Mouse (Mus musculus) MEL (cell line): ENCODE data around the gene Cabp4. TPM values are rescaled to one million over a fixed set of nuclear protein-coding genes. Genes with fewer than 3 reads are reported as not detected.

Experiments
- DNase-seq: peaks from one replicate; pipeline ENCODE4 v3.0.0; 2011; ENCODE audit warnings: low read depth, low spot score
- H3K27ac ChIP-seq: 2 replicates; pipeline ENCODE4 v1.5.1; 2012; ENCODE audit warnings: low read depth, mild to moderate bottlenecking, control low read depth, low read length, moderate library complexity; ENCODE audit not compliant: control insufficient read depth
- H3K27me3 ChIP-seq, 2 experiments: fragments of 150-350 bp in 1 of 2; sonication (generic) in 1 of 2; 2 replicates each; pipeline ENCODE4 v1.6.1; 2012; ENCODE audit warnings: low read length in 2 of 2, mild to moderate bottlenecking in 2 of 2, improper control_type of control experiment in 1 of 2, moderate library complexity in 1 of 2; ENCODE audit not compliant: insufficient read depth in 2 of 2, control insufficient read depth in 1 of 2
- H3K36me3 ChIP-seq, 2 experiments: 2 replicates each; pipeline ENCODE4 v1.6.1; 2012 to 2014; ENCODE audit warnings: low read length in 2 of 2, improper control_type of control experiment in 1 of 2, inconsistent platforms in 1 of 2, mild to moderate bottlenecking in 1 of 2; ENCODE audit not compliant: insufficient read depth in 2 of 2, control insufficient read depth in 1 of 2
- H3K4me1 ChIP-seq, 2 experiments: fragments of 150-350 bp in 1 of 2; sonication (generic) in 1 of 2; 2 replicates each; pipeline ENCODE4 v1.6.1; 2012; ENCODE audit warnings: low read length in 2 of 2, improper control_type of control experiment in 1 of 2, mild to moderate bottlenecking in 1 of 2; ENCODE audit not compliant: insufficient read depth in 2 of 2, control insufficient read depth in 1 of 2
- H3K4me3 ChIP-seq, 2 experiments: fragments of 150-350 bp in 1 of 2; sonication (generic) in 1 of 2; 2 replicates each; pipeline ENCODE4 v1.5.1; 2012; ENCODE audit warnings: low read depth in 2 of 2, low read length in 2 of 2, mild to moderate bottlenecking in 2 of 2, moderate library complexity in 2 of 2, control low read depth in 1 of 2, improper control_type of control experiment in 1 of 2; ENCODE audit not compliant: control insufficient read depth in 1 of 2, insufficient read depth in 1 of 2
- H3K79me2 ChIP-seq: 2 replicates; pipeline ENCODE4 v1.6.1; 2012; ENCODE audit warnings: mild to moderate bottlenecking, low read length, moderate library complexity; ENCODE audit not compliant: control insufficient read depth, poor library complexity, insufficient read depth
- H3K9ac ChIP-seq: 2 replicates; pipeline ENCODE4 v1.6.1; 2012; ENCODE audit warnings: low read depth, mild to moderate bottlenecking, control low read depth, low read length, moderate library complexity; ENCODE audit not compliant: control insufficient read depth, poor library complexity, severe bottlenecking
- H3K9me3 ChIP-seq: fragments of 150-350 bp; sonication (generic); replicated peaks from 2 replicates; pipeline ENCODE4 v1.6.1; 2012; ENCODE audit warnings: mild to moderate bottlenecking, low read length, improper control_type of control experiment, moderate library complexity; ENCODE audit not compliant: insufficient read depth
- CHD1 ChIP-seq: IDR thresholded peaks from 2 replicates; pipeline ENCODE4 v1.6.1; 2012; ENCODE audit warnings: low read depth, mild to moderate bottlenecking, inconsistent platforms, low read length, improper control_type of control experiment
- ELF1 ChIP-seq: IDR thresholded peaks from 2 replicates; pipeline ENCODE4 v1.6.1; 2014; ENCODE audit warnings: low read depth, mild to moderate bottlenecking, inconsistent platforms, low read length, improper control_type of control experiment, moderate library complexity
- EP300 ChIP-seq, 2 experiments: IDR thresholded peaks; 2 replicates each; pipeline ENCODE4 v1.6.1; 2011; ENCODE audit warnings: improper control_type of control experiment in 2 of 2, low read length in 2 of 2, low read depth in 1 of 2, mild to moderate bottlenecking in 1 of 2
- ETS1 ChIP-seq: IDR thresholded peaks from 2 replicates; pipeline ENCODE4 v1.6.1; 2012; ENCODE audit warnings: low read depth, mild to moderate bottlenecking, inconsistent platforms, low read length, improper control_type of control experiment, moderate library complexity
- GATA1 ChIP-seq: IDR thresholded peaks from 2 replicates; pipeline ENCODE4 v1.6.1; 2011; ENCODE audit warnings: low read depth, low read length, improper control_type of control experiment
- HCFC1 ChIP-seq: IDR thresholded peaks from 2 replicates; pipeline ENCODE4 v1.6.1; 2012; ENCODE audit warnings: low read depth, mild to moderate bottlenecking, inconsistent platforms, low read length, improper control_type of control experiment, moderate library complexity
- JUND ChIP-seq: IDR thresholded peaks from 2 replicates; pipeline ENCODE4 v1.6.1; 2011; ENCODE audit warnings: low read depth, mild to moderate bottlenecking, improper control_type of control experiment, low read length
- KAT2A ChIP-seq: conservative IDR thresholded peaks from 2 replicates; pipeline ENCODE4 v1.6.1; 2012; ENCODE audit warnings: low read depth, low read length, improper control_type of control experiment, inconsistent platforms
- MAX ChIP-seq: IDR thresholded peaks from 2 replicates; pipeline ENCODE4 v1.6.1; 2011; ENCODE audit warnings: low read length, improper control_type of control experiment
- MAZ ChIP-seq: IDR thresholded peaks from 2 replicates; pipeline ENCODE4 v1.6.1; 2012; ENCODE audit warnings: low read depth, mild to moderate bottlenecking, inconsistent platforms, low read length, improper control_type of control experiment
- MEF2A ChIP-seq: IDR thresholded peaks from 2 replicates; pipeline ENCODE4 v1.6.1; 2014; ENCODE audit warnings: low read depth, mild to moderate bottlenecking, inconsistent platforms, low read length, improper control_type of control experiment; ENCODE audit not compliant: poor library complexity, insufficient replicate concordance, severe bottlenecking; ENCODE audit errors: extremely low read depth
- MXI1 ChIP-seq: IDR thresholded peaks from 2 replicates; pipeline ENCODE4 v1.6.1; 2011; ENCODE audit warnings: mild to moderate bottlenecking, low read depth, low read length, improper control_type of control experiment
- MYC ChIP-seq: IDR thresholded peaks from 2 replicates; pipeline ENCODE4 v1.6.1; 2011; ENCODE audit warnings: low read depth, mild to moderate bottlenecking, low read length, improper control_type of control experiment, moderate library complexity
- NRF1 ChIP-seq: IDR thresholded peaks from 2 replicates; pipeline ENCODE4 v1.6.1; 2014; ENCODE audit warnings: low read depth, mild to moderate bottlenecking, inconsistent platforms, low read length, improper control_type of control experiment, moderate library complexity; ENCODE audit not compliant: poor library complexity, insufficient read depth, severe bottlenecking
- POLR2A ChIP-seq, 2 experiments: IDR thresholded peaks; 2 replicates each; pipeline ENCODE4 v1.6.1; 2011 to 2012; ENCODE audit warnings: low read length in 2 of 2, mild to moderate bottlenecking in 2 of 2, control low read depth in 1 of 2, improper control_type of control experiment in 1 of 2, low read depth in 1 of 2, moderate library complexity in 1 of 2; ENCODE audit not compliant: control insufficient read depth in 1 of 2, insufficient read depth in 1 of 2, poor library complexity in 1 of 2
- POLR2AphosphoS2 ChIP-seq: IDR thresholded peaks from 2 replicates; pipeline ENCODE4 v1.6.1; 2011; ENCODE audit warnings: low read length, improper control_type of control experiment
- POLR2AphosphoS5 ChIP-seq: IDR thresholded peaks from 2 replicates; pipeline ENCODE4 v1.6.1; 2012; ENCODE audit warnings: low read depth, borderline replicate concordance, mild to moderate bottlenecking, inconsistent platforms, low read length, moderate library complexity, mixed read lengths
- RCOR1 ChIP-seq: IDR thresholded peaks from 2 replicates; pipeline ENCODE4 v1.6.1; 2012; ENCODE audit warnings: low read depth, mild to moderate bottlenecking, inconsistent platforms, low read length, improper control_type of control experiment
- SMC3 ChIP-seq: IDR thresholded peaks from 2 replicates; pipeline ENCODE4 v1.6.1; 2011; ENCODE audit warnings: low read depth, low read length, improper control_type of control experiment
- TAL1 ChIP-seq: IDR thresholded peaks from 2 replicates; pipeline ENCODE4 v1.6.1; 2012; ENCODE audit warnings: mild to moderate bottlenecking, inconsistent platforms, low read length, moderate library complexity, mixed read lengths
- TCF12 ChIP-seq: IDR thresholded peaks from 2 replicates; pipeline ENCODE4 v1.6.1; 2014; ENCODE audit warnings: low read depth, mild to moderate bottlenecking, inconsistent platforms, low read length, improper control_type of control experiment, moderate library complexity
- ZC3H11A ChIP-seq: IDR thresholded peaks from 2 replicates; pipeline ENCODE4 v1.6.1; 2012; ENCODE audit warnings: low read depth, mild to moderate bottlenecking, inconsistent platforms, low read length, improper control_type of control experiment
- ZNF384 ChIP-seq: IDR thresholded peaks from 2 replicates; pipeline ENCODE4 v1.6.1; 2012; ENCODE audit warnings: low read depth, mild to moderate bottlenecking, inconsistent platforms, low read length, improper control_type of control experiment
- polyA plus RNA-seq, 2 experiments: library from polyadenylated mRNA; stranded (reverse) in 1 of 2; unstranded in 1 of 2; fragments of >175 nt in 1 of 2; fragments of >200 nt in 1 of 2; gene quantifications; 2 replicates each; pipeline versions ENCODE4 v1.2.1 to v1.2.4; 2012; ENCODE audit warnings: low replicate concordance in 2 of 2, low read depth in 1 of 2; ENCODE audit not compliant: insufficient read length in 2 of 2, insufficient read depth in 1 of 2, missing spikeins in 1 of 2
- total RNA-seq: library from RNA; depleted of rRNA; stranded (reverse); fragments of 300-350 nt; gene quantifications from 2 replicates; pipeline ENCODE4 v1.2.3, GENCODE M21; 2012

Gene Cabp4
- total and polyA plus RNA-seq, 3 experiments, result 0.08 to 0.24 TPM; not detected in 1

GRCm38 (mm10) chr19:4119716-4120487 lies 23.9 kb downstream of the Cabp4 start:
- Histone ChIP-seq H3K9me3 (no peaks in the 10 kb centered on the region), H3K27me3 (no peaks in the 10 kb centered on the region), H3K4me3 (no peak overlapping the region), H3K36me3 (peaks cover under 1 to 34% of the 10 kb centered on the region in 2 experiments; a peak in 2 of 4 replicates), H3K27ac (no peak overlapping the region), H3K79me2 (peaks cover 2% of the 10 kb centered on the region; the same call in 1 of the 2 replicates), H3K4me1 (peaks cover 25% of the 10 kb centered on the region in 2 experiments), H3K9ac (no peak overlapping the region)
- no peak for DNase-seq
- TF ChIP-seq ZC3H11A, result no peak
- no peak for TF ChIP-seq NRF1
- 0 out of 2 replicates have a peak, but pooled peaks have one; percentile 15 for TF ChIP-seq RCOR1
- no peak for TF ChIP-seq POLR2AphosphoS2
- TF ChIP-seq GATA1, result 0 out of 2 replicates have a peak, but pooled peaks have one; percentile 16
- no peak for TF ChIP-seq POLR2AphosphoS5
- TF ChIP-seq ELF1, result no peak
- TF ChIP-seq MEF2A, result no peak

DNA sequence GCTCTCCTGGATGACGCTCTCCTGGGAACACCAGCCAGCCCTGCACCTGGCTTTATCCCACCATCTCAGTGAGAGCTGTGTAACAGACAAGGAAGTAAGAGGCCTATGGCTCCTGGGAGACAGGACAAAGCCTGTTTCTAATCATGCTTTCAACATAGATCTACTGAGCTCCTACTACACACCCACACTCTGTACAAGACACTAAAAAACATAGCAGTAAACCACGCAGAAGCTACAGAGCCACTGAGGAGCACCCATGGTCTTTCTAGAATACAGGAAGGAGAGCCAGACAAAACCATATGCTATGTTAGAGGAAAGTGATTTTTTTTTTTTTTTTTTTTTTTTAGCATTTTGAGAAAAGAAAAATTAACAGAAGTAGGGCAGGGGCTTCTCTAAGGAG lies 25.5 kb downstream of the Cabp4 start:
- TF ChIP-seq HCFC1 (no peak), ZC3H11A (no peak), ZNF384 (0 out of 2 replicates have a peak, but pooled peaks have one; percentile 21)
- Histone ChIP-seq H3K79me2 (peaks cover 4% of the 10 kb centered on the region), H3K27ac (no peak overlapping the region), H3K9ac (no peak overlapping the region), H3K4me3 (no peak overlapping the region), H3K36me3 (peaks cover 2 to 31% of the 10 kb centered on the region in 2 experiments; a peak in 3 of 4 replicates), H3K4me1 (peaks cover 21 to 28% of the 10 kb centered on the region in 2 experiments), H3K27me3 (no peaks in the 10 kb centered on the region), H3K9me3 (no peaks in the 10 kb centered on the region)
- DNase-seq, result no peak

DNA sequence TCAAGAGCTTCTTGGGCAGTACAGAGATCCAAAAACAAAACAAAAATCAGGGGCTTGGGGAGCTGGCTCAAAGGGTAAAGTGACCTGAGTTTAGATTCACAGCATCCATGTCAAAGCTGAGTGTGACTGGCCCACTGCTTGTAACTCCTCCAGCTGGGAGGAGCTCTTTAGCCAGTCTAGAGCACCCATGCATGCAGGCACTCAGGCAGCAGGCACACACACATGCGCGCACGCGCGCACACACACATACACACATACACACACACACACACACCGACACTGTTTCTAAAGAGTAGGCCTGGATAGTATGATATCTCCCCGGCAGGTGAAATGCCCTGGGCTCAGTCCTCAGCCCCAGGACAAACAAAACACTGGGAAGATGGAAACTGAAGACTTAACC lies 26.8 kb downstream of the Cabp4 start:
- Histone ChIP-seq H3K9ac (no peak overlapping the region), H3K27ac (no peak overlapping the region), H3K79me2 (peaks cover 4% of the 10 kb centered on the region), H3K4me3 (no peak overlapping the region), H3K27me3 (no peaks in the 10 kb centered on the region), H3K4me1 (peaks cover 21 to 36% of the 10 kb centered on the region in 2 experiments), H3K36me3 (peaks cover 2 to 31% of the 10 kb centered on the region in 2 experiments; a peak in 3 of 4 replicates), H3K9me3 (no peaks in the 10 kb centered on the region)
- no peak for DNase-seq
- no peak for TF ChIP-seq CHD1
- TF ChIP-seq POLR2AphosphoS2, result no peak
- no peak for TF ChIP-seq JUND
- no peak for TF ChIP-seq ETS1
- no peak for TF ChIP-seq KAT2A
- no peak for TF ChIP-seq POLR2A (IDR thresholded peaks at IDR 0.05; ENCODE audit: control insufficient read depth in 1 of 2, insufficient read depth in 1 of 2, low read depth in 1 of 2, low read length in 2 of 2, poor library complexity in 1 of 2)
- TF ChIP-seq HCFC1, result no peak
- no peak for TF ChIP-seq ZNF384
- TF ChIP-seq ZC3H11A, result no peak
- no peak for TF ChIP-seq SMC3
- TF ChIP-seq MXI1, result no peak
- no peak for TF ChIP-seq MYC
- no peak for TF ChIP-seq TCF12
- no peak for TF ChIP-seq MAX
- TF ChIP-seq TAL1, result no peak
- no peak for TF ChIP-seq MAZ
- TF ChIP-seq NRF1, result no peak
- no peak for TF ChIP-seq EP300 (IDR thresholded peaks at IDR 0.05; ENCODE audit: low read depth in 1 of 2, low read length in 2 of 2)
